Mouse (Mus musculus): ENCODE results near the gene Gm21905.

Gene Gm21905

GRCm38 (mm10) chr5:67946321-67946720 lies at the start of gene Gm21905:
Gene Gm21905 (minus strand): TSS chr5:67946421.
- no peak for DNase-seq (ENCODE audit: low spot score)

- no peak for DNase-seq (ENCODE audit: low spot score)
Measured at GRCm38 (mm10) chr5:67990426-67990825, 44.2 kb upstream of the Gm21905 start.

- DNase-seq (ENCODE audit: low spot score) = no peak
Measured at GRCm38 (mm10) chr5:67981946-67982526, 35.8 kb upstream of the Gm21905 start.

- no peak for DNase-seq (ENCODE audit: low spot score)
Measured at GRCm38 (mm10) chr5:67969536-67969935, 23.3 kb upstream of the Gm21905 start.

- no peak for DNase-seq (ENCODE audit: low spot score)
Measured at GRCm38 (mm10) chr5:67961708-67962629, 15.7 kb upstream of the Gm21905 start.

- no peak for DNase-seq (ENCODE audit: low spot score)
Measured at GRCm38 (mm10) chr5:67955486-67955885, 9.3 kb upstream of the Gm21905 start.

- no peak for DNase-seq (ENCODE audit: low spot score)
Measured at GRCm38 (mm10) chr5:67954097-67954496, 7.9 kb upstream of the Gm21905 start.

- DNase-seq (ENCODE audit: low spot score) = no peak
Measured at GRCm38 (mm10) chr5:67948074-67948473, 1.9 kb upstream of the Gm21905 start.

- DNase-seq (ENCODE audit: low spot score) = no peak
Measured at GRCm38 (mm10) chr5:67947006-67947405, 785 bp upstream of the Gm21905 start.

GRCm38 (mm10) chr5:67944074-67944785 lies 2.0 kb downstream of the Gm21905 start:
- DNase-seq (ENCODE audit: low spot score) = no peak

- no peak for DNase-seq (ENCODE audit: low spot score)
Measured at GRCm38 (mm10) chr5:67943199-67943598, 3.0 kb downstream of the Gm21905 start.

- no peak for DNase-seq (ENCODE audit: low spot score)
Measured at GRCm38 (mm10) chr5:67941369-67941768, 4.9 kb downstream of the Gm21905 start, which contains the start of gene Gm5108. Gene Gm5108 (plus strand): TSS chr5:67941669.

- no peak for DNase-seq (ENCODE audit: low spot score)
Measured at GRCm38 (mm10) chr5:67931623-67932022, 14.6 kb downstream of the Gm21905 start.

- DNase-seq (ENCODE audit: low spot score) = no peak
Measured at GRCm38 (mm10) chr5:67930584-67930983, 15.6 kb downstream of the Gm21905 start.

GRCm38 (mm10) chr5:67904555-67904954 lies 41.7 kb downstream of the Gm21905 start:
- no peak for DNase-seq (ENCODE audit: low spot score)

GRCm38 (mm10) chr5:67898921-67899320 lies 47.3 kb downstream of the Gm21905 start:
- no peak for DNase-seq (ENCODE audit: low spot score)

- no peak for DNase-seq (ENCODE audit: low spot score)
Measured at GRCm38 (mm10) chr5:67884422-67885210, 61.6 kb downstream of the Gm21905 start.

GRCm38 (mm10) chr5:67883564-67884171 lies 62.6 kb downstream of the Gm21905 start:
- no peak for DNase-seq (ENCODE audit: low spot score)

Data from ovary, adult 18-20 months (tissue).